Mouse (Mus musculus): ENCODE data around the gene Prdm10.

DNA sequence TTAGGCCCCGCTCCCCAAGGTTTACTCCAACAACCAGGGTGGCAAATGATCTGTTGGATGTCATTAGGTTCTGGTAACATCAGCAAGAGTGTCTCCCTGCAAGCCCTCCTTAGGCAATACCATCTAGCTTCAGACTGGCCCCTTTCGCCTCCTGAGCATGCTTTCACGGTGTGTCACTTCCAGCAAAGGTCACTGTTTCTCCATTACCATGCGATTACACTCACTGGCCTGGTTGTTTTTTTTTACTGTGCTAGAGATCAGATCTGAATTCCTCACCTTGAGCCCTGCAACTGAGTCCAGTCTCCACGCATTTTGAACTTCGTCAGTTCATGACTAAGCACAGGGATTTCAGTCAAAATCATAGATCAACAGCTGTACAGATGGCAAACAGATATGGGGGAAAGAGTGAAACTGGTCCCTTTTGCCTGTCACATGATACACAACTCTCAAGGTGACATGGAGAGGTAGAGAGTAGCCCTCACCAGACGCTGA is 39.1 kb upstream of the Prdm10 start:
- no peak for TF ChIP-seq GATA1 (IDR thresholded peaks at IDR 0.05; ENCODE audit: borderline replicate concordance, low read length)
- no peak for TF ChIP-seq FLI1 (IDR thresholded peaks at IDR 0.05; ENCODE audit: low read length)

Measured in megakaryocyte, embryonic 14.5 days (primary cell).